Mouse (Mus musculus) gastrocnemius, adult 8-10 months (tissue): ENCODE data around the gene Polr3a. TPM values are rescaled to one million over a fixed set of nuclear protein-coding genes. Genes with fewer than 3 reads are reported as not detected.

Experiments used
- DNase-seq, 2 experiments: peaks; one replicate each; pipeline ENCODE4 v3.0.0; 2022; ENCODE audit warnings: low spot score in 2 of 2
- total RNA-seq, 4 experiments: library from RNA; stranded (reverse); gene quantifications; 2 replicates each; pipeline ENCODE4 v1.2.4; 2022

Gene Polr3a
- 1 to 10 TPM; 5.7 to 8.1 (median 7.1) TPM for total RNA-seq

GRCm38 (mm10) chr14:24486773-24487227 is at the start of gene Polr3a, which contains the start of gene Rps24:
TSS of gene Polr3a (minus strand) at chr14:24487058.
TSS of gene Rps24 (plus strand) at chr14:24487125.
- peak; percentile 78 to 87 for DNase-seq

DNA sequence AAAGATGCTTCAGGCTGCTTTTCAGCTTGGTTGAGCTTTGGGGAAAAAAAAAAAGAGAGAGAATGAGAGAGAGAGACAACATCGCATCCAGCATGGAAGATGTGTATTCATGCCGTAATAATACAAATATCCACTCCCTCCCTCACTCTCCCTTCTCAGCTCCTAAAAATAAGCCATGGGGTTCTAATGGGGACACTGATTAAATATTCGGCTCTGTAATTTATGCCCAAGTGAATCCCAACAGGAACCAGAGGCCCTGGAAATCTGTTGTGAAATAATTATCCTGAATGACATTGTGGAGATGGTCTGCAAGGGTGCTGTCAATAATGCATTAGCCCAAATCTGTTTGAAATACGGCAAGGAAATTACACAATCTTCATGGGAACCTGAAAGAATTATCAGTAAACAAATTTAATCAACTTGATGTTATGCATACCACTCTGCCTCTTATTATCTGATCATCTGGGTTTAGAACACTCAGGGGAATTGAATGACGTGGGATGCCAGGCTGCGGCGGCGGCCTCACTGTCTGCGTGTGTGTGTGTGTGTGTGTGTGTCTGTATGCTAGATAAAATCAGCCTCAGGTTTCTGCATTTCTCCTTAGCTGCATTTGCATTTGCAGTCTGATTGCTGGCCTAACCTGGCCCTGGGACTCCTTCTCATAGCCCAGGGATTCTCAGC is 48.1 kb upstream of the Polr3a start:
- DNase-seq = no peak

- no peak for DNase-seq
Measured at GRCm38 (mm10) chr14:24530228-24530627, 43.4 kb upstream of the Polr3a start.

DNA sequence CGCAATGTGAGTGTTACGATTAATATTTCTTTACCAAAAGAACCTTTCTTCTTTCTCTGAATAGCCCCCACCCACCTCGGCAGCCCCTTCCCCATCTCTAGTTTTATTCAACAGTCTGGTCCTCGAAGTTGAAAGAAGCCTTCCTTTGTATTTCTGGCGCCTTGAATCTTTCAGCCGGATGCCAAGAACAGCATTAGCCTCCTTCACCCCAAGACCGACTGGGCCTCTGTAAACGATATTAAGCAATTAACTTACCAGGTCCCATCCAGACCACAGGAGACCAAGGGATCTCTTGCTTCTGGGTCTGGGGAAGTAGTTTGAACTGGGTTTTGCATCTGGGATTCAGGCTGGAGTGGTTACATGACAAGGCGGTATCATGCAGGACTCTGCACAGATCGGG is 39.6 kb upstream of the Polr3a start:
- DNase-seq = no peak

DNA sequence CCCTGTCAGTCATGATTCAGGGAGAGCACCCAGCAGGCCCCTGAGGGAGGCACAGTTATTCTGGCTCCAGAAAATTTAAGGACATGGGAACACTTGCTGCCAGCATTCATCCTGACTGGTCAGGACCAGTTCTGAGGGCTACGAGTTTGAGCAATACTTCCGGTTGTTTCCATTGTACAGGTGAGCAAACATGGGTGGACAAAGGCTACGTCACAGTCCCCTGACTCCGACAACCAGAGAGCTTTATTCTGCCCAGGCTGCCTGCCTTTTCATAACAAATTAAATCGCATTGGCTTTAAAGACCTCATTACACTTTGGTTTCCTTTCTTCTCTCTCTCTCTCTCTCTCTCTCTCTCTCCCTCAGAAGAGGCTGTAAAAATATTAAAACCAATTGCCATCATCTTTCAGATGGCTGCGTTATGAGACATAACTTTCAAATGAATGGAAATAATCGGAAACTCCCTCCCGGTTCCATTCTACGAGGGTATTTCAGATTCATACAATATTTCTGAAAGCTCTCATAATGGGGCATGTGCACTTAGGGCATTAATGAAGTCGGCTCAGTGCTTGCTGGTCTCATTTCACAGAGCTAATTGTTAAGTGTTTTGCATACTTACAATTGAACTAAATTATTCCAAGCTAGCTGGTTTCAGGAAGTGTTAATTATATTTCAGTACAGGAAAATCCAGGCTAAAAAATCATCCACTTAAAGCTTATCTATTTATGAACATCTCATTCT is 39.0 kb upstream of the Polr3a start:
- DNase-seq = no peak

- no peak for DNase-seq
Measured at GRCm38 (mm10) chr14:24525137-24525536, 38.3 kb upstream of the Polr3a start.

DNA sequence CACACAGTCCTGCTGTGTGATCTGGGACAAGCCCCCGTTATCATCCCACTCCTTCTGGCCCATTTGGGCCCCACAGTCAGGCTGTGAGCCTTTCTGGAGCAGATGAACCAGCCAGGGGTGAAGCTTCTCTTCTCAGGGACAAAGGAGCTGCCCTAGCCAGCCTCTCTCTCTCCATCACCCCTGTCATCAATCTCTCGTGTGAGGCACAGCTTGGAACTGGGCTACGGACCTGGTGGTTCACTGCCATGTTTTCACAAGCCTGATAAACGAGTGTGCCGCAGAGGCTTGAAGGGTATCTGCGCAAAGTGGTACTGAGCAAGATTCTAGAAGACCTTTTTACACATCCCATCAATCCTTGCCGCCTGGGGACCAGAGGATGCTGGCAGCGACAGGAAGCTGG is 34.7 kb upstream of the Polr3a start:
- DNase-seq = no peak

- no peak for DNase-seq
Measured at GRCm38 (mm10) chr14:24512527-24513161, 25.8 kb upstream of the Polr3a start.

- DNase-seq = peak in 1 of 2 experiments; percentile 55
Measured at GRCm38 (mm10) chr14:24510679-24511078, 23.8 kb upstream of the Polr3a start.

DNA sequence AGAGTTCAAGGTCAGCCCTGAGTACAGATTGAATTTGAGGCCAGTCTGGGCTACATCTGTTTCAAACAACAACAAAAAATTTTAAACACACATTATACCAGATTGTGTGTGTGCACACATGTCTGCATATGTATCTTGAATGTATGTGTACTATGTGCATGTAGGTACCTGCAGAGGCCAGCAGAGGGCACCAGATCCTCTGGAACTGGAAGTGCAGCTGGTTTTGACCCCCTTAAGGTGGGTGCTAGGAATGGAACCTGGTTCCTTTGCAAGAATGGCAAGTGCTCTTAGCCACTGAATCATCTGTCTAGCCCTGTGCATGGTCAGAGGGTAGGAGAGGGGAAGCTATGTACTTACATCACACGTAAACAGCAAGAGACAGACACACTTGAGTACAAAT is 23.4 kb upstream of the Polr3a start:
- DNase-seq = no peak

DNA sequence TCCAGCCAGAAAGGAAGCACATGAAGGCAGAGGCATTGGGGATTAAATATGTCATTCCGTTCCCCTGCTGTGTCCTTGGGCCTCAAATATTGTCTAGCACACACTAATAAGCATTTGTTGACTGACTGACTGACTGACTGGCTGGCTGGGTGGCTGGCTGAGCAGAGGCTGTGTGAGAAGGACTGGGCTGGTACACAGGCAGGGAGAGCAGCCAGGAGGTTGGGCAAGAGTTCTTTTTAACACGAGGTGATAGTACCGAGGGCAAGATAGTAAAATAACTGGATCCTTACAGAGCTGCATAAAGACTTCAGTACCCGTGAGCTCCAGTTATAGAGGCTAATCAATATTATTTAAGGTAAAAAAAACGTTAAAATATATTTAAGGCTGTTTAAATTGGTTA is 22.7 kb upstream of the Polr3a start:
- no peak for DNase-seq

GRCm38 (mm10) chr14:24508070-24508773 is 21.4 kb upstream of the Polr3a start:
- DNase-seq = no peak

GRCm38 (mm10) chr14:24507452-24508069 is 20.7 kb upstream of the Polr3a start:
- no peak for DNase-seq

GRCm38 (mm10) chr14:24501256-24501655 is 14.4 kb upstream of the Polr3a start:
- DNase-seq = no peak

GRCm38 (mm10) chr14:24500845-24501186 is 14.0 kb upstream of the Polr3a start:
- no peak for DNase-seq

GRCm38 (mm10) chr14:24500091-24500844 is 13.4 kb upstream of the Polr3a start:
- DNase-seq = peak; percentile 62 to 65

DNA sequence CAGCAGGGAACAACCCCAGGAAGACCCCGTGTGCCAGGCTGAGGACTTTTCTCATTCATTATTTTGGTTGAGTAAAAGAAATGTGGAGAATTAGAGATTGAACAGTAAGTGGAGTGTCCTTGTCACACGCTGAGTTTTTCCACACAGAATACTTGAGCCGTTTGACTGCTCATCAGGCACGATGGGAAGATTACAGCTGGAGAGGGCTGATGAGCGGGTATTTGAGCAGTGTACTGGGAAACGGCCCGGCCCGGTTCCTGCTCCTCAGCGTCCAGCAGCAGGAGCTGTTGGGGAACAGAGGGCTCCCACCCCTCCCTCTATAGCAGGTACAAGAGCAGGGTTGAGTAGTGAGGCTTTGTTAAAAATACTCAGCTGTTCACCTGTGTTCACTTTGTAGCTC is 12.6 kb upstream of the Polr3a start:
- no peak for DNase-seq

- DNase-seq = no peak
Measured at GRCm38 (mm10) chr14:24498561-24499255, 11.8 kb upstream of the Polr3a start.

DNA sequence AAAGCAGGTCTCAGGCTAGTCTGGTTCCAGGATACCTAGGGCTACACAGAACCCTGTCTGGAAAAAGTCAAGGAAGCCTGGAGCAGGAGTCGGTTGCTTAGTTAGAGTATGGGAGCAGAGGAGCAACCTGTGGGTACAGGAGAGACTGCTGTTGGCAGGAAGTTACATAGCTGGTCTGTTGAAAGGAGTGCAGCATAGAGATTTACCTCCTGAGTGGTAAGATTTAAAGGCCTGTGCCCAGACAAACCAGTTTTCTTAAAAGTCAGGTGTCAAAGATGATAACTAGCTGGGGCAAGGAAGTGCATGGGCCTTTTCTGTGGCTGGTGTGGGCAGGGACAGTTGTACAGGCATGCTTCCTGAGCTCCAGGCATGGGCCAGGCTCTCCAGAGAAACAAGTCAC is 10.6 kb upstream of the Polr3a start:
- DNase-seq = no peak

- peak in 1 of 2 experiments; percentile 30 for DNase-seq
Measured at GRCm38 (mm10) chr14:24496507-24496906, 9.6 kb upstream of the Polr3a start.
